In genomic region chr15:81932951-81933470, GRCm38 (mm10) we compare ENCODE assay signal across 8 mouse cellular contexts. TPM values are rescaled to one million over a fixed set of nuclear protein-coding genes. Genes with fewer than 3 reads are reported as not detected.
A peak's percentile ranks its signal among the peaks of the same experiment; 100 is the strongest.
DNase-seq lines count a peak whose midpoint lies in the region; ATAC-seq and TF ChIP-seq lines count a peak whose summit lies in the region.
"Had no signal": no experiment of that assay in that cellular context is flagged by ENCODE, and none has a peak within 500 bp of the region (broad histone marks: within the 10 kb centered on the region; RNA-seq: fewer than 3 reads in every experiment).

No protein-coding gene starts in this region.

- H3K9ac ChIP-seq in midbrain, embryonic 12.5 days (replicated peaks) = 0 out of 2 replicates have a peak overlapping the region, but pooled peaks have one; percentile 8
- H3K9ac ChIP-seq in midbrain, embryonic 11.5 days (ENCODE audit: low read length) = no peak overlapping the region
- peak overlapping the region; percentile 22; the same call in 1 of the 2 replicates for H3K9ac ChIP-seq in forebrain, embryonic 16.5 days (replicated peaks; ENCODE audit: low read depth, low read length)
- H3K9ac ChIP-seq in stomach, embryonic 15.5 days = no peak overlapping the region

- H3K4me2 ChIP-seq in midbrain, embryonic 12.5 days (replicated peaks) = no peak overlapping the region
- no peak overlapping the region for H3K4me2 ChIP-seq in midbrain, embryonic 11.5 days
- H3K4me2 ChIP-seq in forebrain, embryonic 16.5 days (ENCODE audit: low read length) = no peak overlapping the region
- H3K4me2 ChIP-seq in stomach, embryonic 15.5 days = peak overlapping the region; percentile 27

- H3K36me3 ChIP-seq in midbrain, embryonic 12.5 days = no peaks in the 10 kb centered on the region
- no peaks in the 10 kb centered on the region for H3K36me3 ChIP-seq in midbrain, embryonic 11.5 days (ENCODE audit: control insufficient read depth, insufficient read depth, low read length)
- H3K36me3 ChIP-seq in forebrain, embryonic 16.5 days (ENCODE audit: control insufficient read depth, insufficient read depth) = no peaks in the 10 kb centered on the region
- H3K36me3 ChIP-seq in stomach, embryonic 15.5 days = no peaks in the 10 kb centered on the region

- H3K27me3 ChIP-seq in midbrain, embryonic 12.5 days = peaks cover 14% of the 10 kb centered on the region; the same call in 1 of the 2 replicates
- no peaks in the 10 kb centered on the region for H3K27me3 ChIP-seq in midbrain, embryonic 11.5 days (ENCODE audit: control insufficient read depth, insufficient read depth, low read length)
- no peaks in the 10 kb centered on the region for H3K27me3 ChIP-seq in forebrain, embryonic 16.5 days (replicated peaks; ENCODE audit: control insufficient read depth, insufficient read depth, low read length)
- H3K27me3 ChIP-seq in stomach, embryonic 15.5 days (replicated peaks) = no peaks in the 10 kb centered on the region

- no peak overlapping the region for H3K27ac ChIP-seq in midbrain, embryonic 12.5 days (replicated peaks)
- no peak overlapping the region for H3K27ac ChIP-seq in midbrain, embryonic 11.5 days (ENCODE audit: low read depth, low read length)
- peak overlapping the region; percentile 27 for H3K27ac ChIP-seq in forebrain, embryonic 16.5 days (ENCODE audit: low read length)
- no peak overlapping the region for H3K27ac ChIP-seq in left cerebral cortex, adult 2 months
- H3K27ac ChIP-seq in stomach, embryonic 15.5 days = no peak overlapping the region

- ATAC-seq in midbrain, embryonic 12.5 days (ENCODE audit: low FRiP score, low read depth) = no peak
- ATAC-seq in midbrain, embryonic 11.5 days (ENCODE audit: low FRiP score) = no peak
- no peak; the same call in 1 of the 2 replicates for ATAC-seq in forebrain, embryonic 16.5 days
- no peak for ATAC-seq in stomach, embryonic 15.5 days (ENCODE audit: insufficient read depth, low FRiP score, low read depth)

- intact Hi-C loops in left cerebral cortex, adult 2 months (cut with DNase I) = no loop called here

- DNase-seq in midbrain, embryonic 11.5 days (ENCODE audit: low spot score, missing footprints) = no peak
- DNase-seq in left cerebral cortex, adult 2 months (ENCODE audit: extremely low spot score in 1 of 2, low spot score in 2 of 2) = peak; percentile 74 to 76
- no peak for DNase-seq in cerebellum, adult 9-10 months
- DNase-seq in ovary, postnatal 36 days (ENCODE audit: low spot score) = no peak

- TF ChIP-seq CTCF in left cerebral cortex, adult 2 months (IDR thresholded peaks at IDR 0.05) = no peak

- 48% methylated on average over 12 of the region's 12 CpGs for WGBS in midbrain, embryonic 12.5 days
- 41% methylated on average over 12 of the region's 12 CpGs for WGBS in midbrain, embryonic 11.5 days
- 26% methylated on average over 12 of the region's 12 CpGs for WGBS in forebrain, embryonic 16.5 days
- 16% methylated on average over 12 of the region's 12 CpGs for WGBS in stomach, embryonic 15.5 days

- peaks cover 22% of the 10 kb centered on the region for H3K4me1 ChIP-seq in midbrain, embryonic 12.5 days
- H3K4me1 ChIP-seq in midbrain, embryonic 11.5 days (ENCODE audit: control insufficient read depth, insufficient read depth, low read length) = peaks cover 9% of the 10 kb centered on the region; the same call in 1 of the 2 replicates
- H3K4me1 ChIP-seq in forebrain, embryonic 16.5 days (replicated peaks; ENCODE audit: control insufficient read depth, insufficient read depth, low read length) = peaks cover 20% of the 10 kb centered on the region
- peaks cover 25% of the 10 kb centered on the region for H3K4me1 ChIP-seq in stomach, embryonic 15.5 days

- no peak overlapping the region for H3K4me3 ChIP-seq in midbrain, embryonic 12.5 days
- no peak overlapping the region for H3K4me3 ChIP-seq in midbrain, embryonic 11.5 days (ENCODE audit: low read depth, low read length)
- H3K4me3 ChIP-seq in forebrain, embryonic 16.5 days (replicated peaks; ENCODE audit: low read length) = no peak overlapping the region
- H3K4me3 ChIP-seq in left cerebral cortex, adult 2 months = no peak overlapping the region
- H3K4me3 ChIP-seq in stomach, embryonic 15.5 days (replicated peaks) = no peak overlapping the region

- no peaks in the 10 kb centered on the region for H3K9me3 ChIP-seq in midbrain, embryonic 12.5 days
- H3K9me3 ChIP-seq in midbrain, embryonic 11.5 days (ENCODE audit: control insufficient read depth, low read length) = no peaks in the 10 kb centered on the region
- no peaks in the 10 kb centered on the region for H3K9me3 ChIP-seq in forebrain, embryonic 16.5 days (ENCODE audit: control insufficient read depth, low read length)
- no peaks in the 10 kb centered on the region for H3K9me3 ChIP-seq in stomach, embryonic 15.5 days

RNA-seq across cellular contexts. Expression of gene Csdc2, which starts 3.5 kb away (rescaled TPM):
- 38.0 and 40.2 TPM in 2 replicates for polyA plus RNA-seq in midbrain, embryonic 12.5 days (2016; fragmentation: Nextera tagmentation; extraction: Ambion mirVana)
- 18.0 and 18.9 TPM in 2 replicates for polyA plus RNA-seq in midbrain, embryonic 11.5 days (2014; fragmentation: Nextera tagmentation; extraction: Ambion mirVana)
- polyA plus RNA-seq in forebrain, embryonic 16.5 days (2015; fragmentation: Nextera tagmentation; extraction: Ambion mirVana) = 133 and 182 TPM in 2 replicates
- 10 to 100 TPM; 91.2 to 97.6 TPM for total RNA-seq in left cerebral cortex, adult 2 months (2021)
- polyA plus RNA-seq in stomach, embryonic 15.5 days (2015; fragmentation: Nextera tagmentation; extraction: Ambion mirVana) = 15.7 and 16.7 TPM in 2 replicates

RNA-seq across cellular contexts. Expression of gene Polr3h, which starts 7.0 kb away (rescaled TPM):
- polyA plus RNA-seq in midbrain, embryonic 12.5 days (2016; fragmentation: Nextera tagmentation; extraction: Ambion mirVana) = 60.8 and 71.6 TPM in 2 replicates
- polyA plus RNA-seq in midbrain, embryonic 11.5 days (2014; fragmentation: Nextera tagmentation; extraction: Ambion mirVana) = 66.9 and 75.6 TPM in 2 replicates
- polyA plus RNA-seq in forebrain, embryonic 16.5 days (2015; fragmentation: Nextera tagmentation; extraction: Ambion mirVana) = 93.8 and 103 TPM in 2 replicates
- total RNA-seq in left cerebral cortex, adult 2 months (2021) = 10 to 100 TPM; 50.1 to 56.8 TPM
- 58.1 and 65.4 TPM in 2 replicates for polyA plus RNA-seq in stomach, embryonic 15.5 days (2015; fragmentation: Nextera tagmentation; extraction: Ambion mirVana)

RNA-seq across cellular contexts. Expression of gene Pmm1, which starts 27.7 kb away (rescaled TPM):
- polyA plus RNA-seq in midbrain, embryonic 12.5 days (2016; fragmentation: Nextera tagmentation; extraction: Ambion mirVana) = 26.6 and 30.4 TPM in 2 replicates
- 26.9 and 29.8 TPM in 2 replicates for polyA plus RNA-seq in midbrain, embryonic 11.5 days (2014; fragmentation: Nextera tagmentation; extraction: Ambion mirVana)
- 89.9 and 100 TPM in 2 replicates for polyA plus RNA-seq in forebrain, embryonic 16.5 days (2015; fragmentation: Nextera tagmentation; extraction: Ambion mirVana)
- 100 to 1,000 TPM; 199 to 206 TPM for total RNA-seq in left cerebral cortex, adult 2 months (2021)
- 27.5 and 28.9 TPM in 2 replicates for polyA plus RNA-seq in stomach, embryonic 15.5 days (2015; fragmentation: Nextera tagmentation; extraction: Ambion mirVana)

RNA-seq across cellular contexts. Expression of gene 1700029P11Rik, which starts 47.3 kb away (rescaled TPM):
- not detected in 2 replicates for polyA plus RNA-seq in midbrain, embryonic 12.5 days (2016; fragmentation: Nextera tagmentation; extraction: Ambion mirVana)
- polyA plus RNA-seq in midbrain, embryonic 11.5 days (2014; fragmentation: Nextera tagmentation; extraction: Ambion mirVana) = not detected in 2 replicates
- not detected in 2 replicates for polyA plus RNA-seq in forebrain, embryonic 16.5 days (2015; fragmentation: Nextera tagmentation; extraction: Ambion mirVana)
- not detected for total RNA-seq in left cerebral cortex, adult 2 months (2021)
- not detected in 2 replicates for polyA plus RNA-seq in stomach, embryonic 15.5 days (2015; fragmentation: Nextera tagmentation; extraction: Ambion mirVana)
- polyA plus RNA-seq: large intestine, adult 2 months had no signal

RNA-seq across cellular contexts. Expression of gene Xrcc6, which starts 54.6 kb away (rescaled TPM):
- polyA plus RNA-seq in midbrain, embryonic 12.5 days (2016; fragmentation: Nextera tagmentation; extraction: Ambion mirVana) = 50.2 and 50.5 TPM in 2 replicates
- polyA plus RNA-seq in midbrain, embryonic 11.5 days (2014; fragmentation: Nextera tagmentation; extraction: Ambion mirVana) = 58.4 and 62.2 TPM in 2 replicates
- polyA plus RNA-seq in forebrain, embryonic 16.5 days (2015; fragmentation: Nextera tagmentation; extraction: Ambion mirVana) = 63.0 and 63.1 TPM in 2 replicates
- 10 to 100 TPM; 22.5 to 29.7 TPM for total RNA-seq in left cerebral cortex, adult 2 months (2021)
- polyA plus RNA-seq in stomach, embryonic 15.5 days (2015; fragmentation: Nextera tagmentation; extraction: Ambion mirVana) = 76.6 and 83.2 TPM in 2 replicates

Comparison
In these comparisons a context has a peak if more than half of its experiments do, and no peak if none do; other contexts are left out.
1. H3K9ac ChIP-seq: peak in midbrain, embryonic 12.5 days (single experiment) and forebrain, embryonic 16.5 days (single experiment); none in midbrain, embryonic 11.5 days (single experiment) and stomach, embryonic 15.5 days (single experiment).
2. DNase-seq: peak in left cerebral cortex, adult 2 months (2 of 2); none in midbrain, embryonic 11.5 days (single experiment), cerebellum, adult 9-10 months (single experiment) and ovary, postnatal 36 days (single experiment).